Mouse (Mus musculus) gastrocnemius, adult 18-20 months (tissue): ENCODE results near the gene Sft2d2. TPM values are rescaled to one million over a fixed set of nuclear protein-coding genes. Genes with fewer than 3 reads are reported as not detected.

Experiments
- DNase-seq: peaks from one replicate; pipeline ENCODE4 v3.0.0; 2021; ENCODE audit warnings: low spot score
- long read RNA-seq, 2 experiments: library from polyadenylated mRNA; stranded (forward); transcript quantifications; one replicate each; pipeline ENCODE4 v2.0.0; 2021
- total RNA-seq, 2 experiments: library from RNA; stranded (reverse); gene quantifications; 2 replicates each; pipeline ENCODE4 v1.2.3; 2021

Gene Sft2d2
- total RNA-seq = 10 to 100 TPM in 1 of 2 experiments, 1 to 10 TPM in 1; 8.9 to 10.1 TPM
- long read RNA-seq, experiment 1, full-length matches to known transcripts = 12 of 24 reads
- long read RNA-seq, experiment 1, partial matches to known transcripts = 1 of 24 reads
- long read RNA-seq, experiment 1, other reads (novel, unspliced or antisense) = 11 of 24 reads
- long read RNA-seq, experiment 2, full-length matches to known transcripts = 13 of 23 reads
- long read RNA-seq, experiment 2, partial matches to known transcripts = 0 of 23 reads
- long read RNA-seq, experiment 2, other reads (novel, unspliced or antisense) = 10 of 23 reads

- DNase-seq = peak; percentile 91
These were observed at the start of gene Sft2d2 for GRCm38 (mm10) chr1:165193880-165194661. TSS of gene Sft2d2 (minus strand) at chr1:165194438.

GRCm38 (mm10) chr1:165236321-165237298 lies 42.4 kb upstream of the Sft2d2 start, which contains the start of gene Tiprl:
TSS of gene Tiprl (minus strand) at chr1:165236996.
- peak; percentile 98 for DNase-seq

GRCm38 (mm10) chr1:165235846-165236245 lies 41.6 kb upstream of the Sft2d2 start:
- DNase-seq = no peak

GRCm38 (mm10) chr1:165233806-165234205 lies 39.6 kb upstream of the Sft2d2 start:
- DNase-seq = no peak

GRCm38 (mm10) chr1:165230691-165231090 lies 36.5 kb upstream of the Sft2d2 start:
- no peak for DNase-seq

GRCm38 (mm10) chr1:165229577-165229976 lies 35.3 kb upstream of the Sft2d2 start:
- no peak for DNase-seq

- no peak for DNase-seq
These were observed 22.9 kb upstream of the Sft2d2 start for GRCm38 (mm10) chr1:165217023-165217589.

- DNase-seq = no peak
These were observed 21.6 kb upstream of the Sft2d2 start for GRCm38 (mm10) chr1:165215831-165216230.

- DNase-seq = no peak
These were observed 11.4 kb upstream of the Sft2d2 start for GRCm38 (mm10) chr1:165205591-165205990.

- DNase-seq = no peak
These were observed 9.3 kb upstream of the Sft2d2 start for GRCm38 (mm10) chr1:165203488-165204035.

GRCm38 (mm10) chr1:165201445-165202012 lies 7.3 kb upstream of the Sft2d2 start:
- no peak for DNase-seq

GRCm38 (mm10) chr1:165200748-165201147 lies 6.5 kb upstream of the Sft2d2 start:
- DNase-seq = no peak

GRCm38 (mm10) chr1:165199639-165200038 lies 5.4 kb upstream of the Sft2d2 start:
- no peak for DNase-seq

GRCm38 (mm10) chr1:165198951-165199350 lies 4.7 kb upstream of the Sft2d2 start:
- DNase-seq = no peak

GRCm38 (mm10) chr1:165197875-165198274 lies 3.6 kb upstream of the Sft2d2 start:
- no peak for DNase-seq

- no peak for DNase-seq
These were observed 1.2 kb upstream of the Sft2d2 start for GRCm38 (mm10) chr1:165195396-165195960.

- no peak for DNase-seq
These were observed 400 bp upstream of the Sft2d2 start for GRCm38 (mm10) chr1:165194662-165195013.

- DNase-seq = no peak
These were observed 812 bp downstream of the Sft2d2 start for GRCm38 (mm10) chr1:165193426-165193825.

GRCm38 (mm10) chr1:165192714-165193264 lies 1.4 kb downstream of the Sft2d2 start:
- no peak for DNase-seq

- DNase-seq = no peak
These were observed 2.1 kb downstream of the Sft2d2 start for GRCm38 (mm10) chr1:165192102-165192501.
